Mouse (Mus musculus): ENCODE data around the gene Itga7. TPM values are rescaled to one million over a fixed set of nuclear protein-coding genes. Genes with fewer than 3 reads are reported as not detected.

The Itga7 gene
- 3.4 and 4.9 TPM in 2 replicates for polyA plus RNA-seq (2014; fragmentation: Nextera tagmentation; extraction: Ambion mirVana)

DNA sequence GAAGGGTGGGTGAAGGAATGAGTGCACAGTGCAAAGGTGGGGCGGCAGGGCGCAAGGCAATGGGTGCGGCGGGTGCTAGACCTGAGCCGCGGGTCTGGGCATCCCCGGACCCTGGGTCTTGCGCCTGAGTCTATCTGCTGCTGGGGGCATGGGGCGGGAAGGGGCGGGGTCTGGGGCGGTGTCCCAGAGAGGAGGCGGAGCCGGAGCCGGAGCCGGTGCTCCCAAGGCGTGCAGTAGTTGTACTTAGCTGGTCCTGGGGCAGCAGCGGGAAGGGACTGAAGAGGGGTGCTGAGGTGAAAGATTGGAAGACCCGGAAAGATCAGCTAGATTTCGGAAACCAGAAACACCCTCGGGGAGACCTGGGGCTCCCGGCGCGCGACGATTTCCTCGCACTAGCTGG lies at the start of gene Itga7:
Gene Itga7, plus strand, starts transcription at position 245 of the 400 bp plus-strand sequence.
- H3K36me3 ChIP-seq (ENCODE audit: control insufficient read depth, insufficient read depth, low read length) = no peaks in the 10 kb centered on the region
- ATAC-seq (ENCODE audit: low FRiP score, low TSS enrichment) (peak; percentile 68), DNase-seq (peak; percentile 68)
- peak within 1 kb of the TSS; percentile 44 for H3K9ac ChIP-seq (replicated peaks; ENCODE audit: low read length)
- no peaks in the 10 kb centered on the region for H3K9me3 ChIP-seq (ENCODE audit: control insufficient read depth, low read length)
- H3K4me3 ChIP-seq (replicated peaks; ENCODE audit: low read depth, low read length) = peak within 1 kb of the TSS; percentile 40
- H3K4me2 ChIP-seq (ENCODE audit: low read length) = peak within 1 kb of the TSS; percentile 84
- H3K27me3 ChIP-seq (ENCODE audit: control insufficient read depth, insufficient read depth, low read length) = peaks cover 45% of the 10 kb centered on the region
- under 1% methylated on average over 26 of the region's 26 CpGs for WGBS
- peaks cover 7% of the 10 kb centered on the region for H3K4me1 ChIP-seq (ENCODE audit: control insufficient read depth, insufficient read depth, low read length)
- no peak within 1 kb of the TSS for H3K27ac ChIP-seq (replicated peaks; ENCODE audit: low read depth, low read length)

DNA sequence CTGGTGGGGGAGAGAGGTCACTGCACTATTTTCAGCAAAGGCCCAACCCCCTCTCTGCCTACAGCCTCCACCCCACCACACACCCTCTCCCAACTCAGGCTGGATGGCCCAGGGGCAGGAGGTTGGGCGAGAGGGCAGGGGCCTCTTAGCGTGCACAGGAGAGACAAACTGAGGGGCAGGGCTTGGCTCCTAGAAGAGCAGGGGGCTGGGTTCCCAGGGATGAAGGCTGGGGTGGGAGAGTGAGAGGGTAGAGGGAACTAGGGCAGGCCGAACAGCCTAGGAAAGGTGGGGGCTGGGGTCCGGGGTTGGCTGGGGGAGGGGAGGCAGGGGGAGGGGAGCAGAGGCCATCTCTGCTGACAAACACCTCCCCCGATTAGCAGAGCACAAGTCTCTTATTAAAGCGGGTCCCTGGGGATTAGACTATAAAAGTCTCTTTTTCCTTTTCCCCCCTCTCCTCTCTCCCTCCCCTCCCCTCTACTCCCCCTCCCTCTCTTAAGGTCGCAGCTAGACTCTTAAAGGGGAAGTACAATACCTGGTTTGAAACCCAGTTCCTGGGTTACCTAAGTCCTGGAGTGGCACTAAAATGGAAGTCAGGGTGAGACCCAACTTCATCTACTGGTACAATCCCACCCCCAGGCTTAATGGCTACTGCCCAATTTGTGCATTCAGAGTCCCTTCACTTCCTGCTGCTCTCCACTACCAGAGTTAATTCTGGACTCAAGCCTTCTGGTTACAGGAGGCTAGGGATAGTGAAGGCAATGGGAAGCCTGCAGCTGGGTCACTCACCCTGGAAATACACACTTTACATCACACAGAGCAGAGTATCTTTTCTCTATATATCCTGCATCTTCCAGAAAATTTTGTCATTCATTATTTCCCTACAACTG lies 44.4 kb upstream of the Itga7 start:
- H3K9me3 ChIP-seq (ENCODE audit: control insufficient read depth, low read length) = no peaks in the 10 kb centered on the region
- WGBS = 0% methylated on average over 7 of the region's 7 CpGs
- H3K4me1 ChIP-seq (ENCODE audit: control insufficient read depth, insufficient read depth, low read length) = peaks cover 28% of the 10 kb centered on the region
- DNase-seq (peak; percentile 87), ATAC-seq (ENCODE audit: low FRiP score, low TSS enrichment) (peak; percentile 32; the same call in 1 of the 2 replicates)
- no peaks in the 10 kb centered on the region; the same call in 1 of the 2 replicates for H3K27me3 ChIP-seq (ENCODE audit: control insufficient read depth, insufficient read depth, low read length)
- H3K4me2 ChIP-seq (ENCODE audit: low read length) = peak overlapping the region; percentile 92
- peak overlapping the region; percentile 46; the same call in 1 of the 2 replicates for H3K9ac ChIP-seq (replicated peaks; ENCODE audit: low read length)
- peak overlapping the region; percentile 84 for H3K27ac ChIP-seq (replicated peaks; ENCODE audit: low read depth, low read length)
- peaks cover 30% of the 10 kb centered on the region for H3K36me3 ChIP-seq (ENCODE audit: control insufficient read depth, insufficient read depth, low read length)
- H3K4me3 ChIP-seq (replicated peaks; ENCODE audit: low read depth, low read length) = peak overlapping the region; percentile 64

GRCm38 (mm10) chr10:128889846-128890245 lies 43.8 kb upstream of the Itga7 start:
- ATAC-seq (ENCODE audit: low FRiP score, low TSS enrichment) = no peak
- Histone ChIP-seq H3K9ac (replicated peaks; ENCODE audit: low read length) (peak overlapping the region; percentile 78), H3K27ac (replicated peaks; ENCODE audit: low read depth, low read length) (peak overlapping the region; percentile 84), H3K9me3 (ENCODE audit: control insufficient read depth, low read length) (no peaks in the 10 kb centered on the region), H3K27me3 (ENCODE audit: control insufficient read depth, insufficient read depth, low read length) (no peaks in the 10 kb centered on the region; the same call in 1 of the 2 replicates), H3K4me3 (replicated peaks; ENCODE audit: low read depth, low read length) (peak overlapping the region; percentile 64), H3K36me3 (ENCODE audit: control insufficient read depth, insufficient read depth, low read length) (peaks cover 24% of the 10 kb centered on the region), H3K4me1 (ENCODE audit: control insufficient read depth, insufficient read depth, low read length) (peaks cover 28% of the 10 kb centered on the region), H3K4me2 (ENCODE audit: low read length) (peak overlapping the region; percentile 92)
- 6% methylated on average over 2 of the region's 2 CpGs for WGBS
- DNase-seq = no peak

DNA sequence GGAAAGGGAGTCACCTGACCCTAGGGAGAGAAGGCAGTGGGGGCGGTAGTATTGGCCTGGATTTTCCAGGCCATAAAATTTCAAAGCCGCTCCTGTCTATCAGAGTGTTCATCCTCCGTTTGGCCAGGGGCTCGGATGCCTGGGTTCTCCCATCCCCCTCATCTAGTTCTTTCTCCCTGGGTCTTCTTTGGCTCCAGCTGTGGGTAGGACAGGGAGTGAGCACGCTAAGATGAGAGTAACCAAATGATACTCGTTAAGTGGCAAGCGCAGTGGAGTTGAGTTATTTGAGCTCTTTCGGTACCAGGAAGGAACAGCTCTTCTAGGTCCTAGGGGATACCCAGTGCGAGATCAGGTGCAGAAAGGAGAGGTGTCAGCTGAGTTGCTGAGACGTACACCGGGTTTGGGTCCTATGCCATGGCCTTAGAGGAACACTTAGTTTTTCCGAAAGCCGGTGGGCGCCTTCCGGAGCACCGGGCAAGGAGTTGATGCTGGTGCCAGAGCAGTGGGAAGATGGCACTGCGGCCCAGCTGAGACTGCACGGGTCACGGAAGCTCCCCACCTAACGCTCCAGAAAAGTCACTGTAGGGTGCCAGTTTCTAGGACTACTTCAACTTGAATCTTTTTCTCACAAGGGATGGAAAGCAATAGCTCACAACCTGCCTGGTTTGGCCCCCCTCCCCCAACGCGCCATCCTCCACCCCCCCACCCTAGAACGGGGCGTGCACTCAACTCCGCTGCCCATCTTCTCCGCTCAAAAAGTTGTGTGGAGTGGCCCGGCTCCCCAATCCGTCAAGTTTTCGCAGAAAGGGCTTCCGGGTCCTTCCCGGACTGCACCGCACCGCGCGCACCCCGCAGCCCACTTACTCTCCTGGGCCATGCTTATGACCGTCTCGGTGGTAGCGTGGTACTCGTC lies 43.0 kb upstream of the Itga7 start:
- DNase-seq = peak; percentile 37
- no peaks in the 10 kb centered on the region; the same call in 1 of the 2 replicates for H3K27me3 ChIP-seq (ENCODE audit: control insufficient read depth, insufficient read depth, low read length)
- peak overlapping the region; percentile 78 for H3K9ac ChIP-seq (replicated peaks; ENCODE audit: low read length)
- peak overlapping the region; percentile 96 for H3K27ac ChIP-seq (replicated peaks; ENCODE audit: low read depth, low read length)
- WGBS = under 1% methylated on average over 40 of the region's 40 CpGs
- H3K4me3 ChIP-seq (replicated peaks; ENCODE audit: low read depth, low read length) = peak overlapping the region; percentile 64
- peak overlapping the region; percentile 92 for H3K4me2 ChIP-seq (ENCODE audit: low read length)
- H3K4me1 ChIP-seq (ENCODE audit: control insufficient read depth, insufficient read depth, low read length) = peaks cover 28% of the 10 kb centered on the region
- H3K36me3 ChIP-seq (ENCODE audit: control insufficient read depth, insufficient read depth, low read length) = peaks cover 16% of the 10 kb centered on the region
- H3K9me3 ChIP-seq (ENCODE audit: control insufficient read depth, low read length) = no peaks in the 10 kb centered on the region
- ATAC-seq (ENCODE audit: low FRiP score, low TSS enrichment) = no peak

GRCm38 (mm10) chr10:128891296-128892094 lies 42.1 kb upstream of the Itga7 start, which contains the start of gene Gdf11:
TSS of gene Gdf11 (minus strand) at chr10:128891718.
- peak within 1 kb of the TSS; percentile 64 for H3K4me3 ChIP-seq (replicated peaks; ENCODE audit: low read depth, low read length)
- no peaks in the 10 kb centered on the region for H3K9me3 ChIP-seq (ENCODE audit: control insufficient read depth, low read length)
- peak within 1 kb of the TSS; percentile 92 for H3K4me2 ChIP-seq (ENCODE audit: low read length)
- H3K9ac ChIP-seq (replicated peaks; ENCODE audit: low read length) = peak within 1 kb of the TSS; percentile 78
- peak within 1 kb of the TSS; percentile 96 for H3K27ac ChIP-seq (replicated peaks; ENCODE audit: low read depth, low read length)
- under 1% methylated on average over 52 of the region's 89 CpGs for WGBS
- H3K27me3 ChIP-seq (ENCODE audit: control insufficient read depth, insufficient read depth, low read length) = peaks cover 6% of the 10 kb centered on the region
- DNase-seq (peak; percentile 95), ATAC-seq (ENCODE audit: low FRiP score, low TSS enrichment) (peak; percentile 89)
- peaks cover 28% of the 10 kb centered on the region for H3K4me1 ChIP-seq (ENCODE audit: control insufficient read depth, insufficient read depth, low read length)
- peaks cover 9% of the 10 kb centered on the region; the same call in 1 of the 2 replicates for H3K36me3 ChIP-seq (ENCODE audit: control insufficient read depth, insufficient read depth, low read length)

DNA sequence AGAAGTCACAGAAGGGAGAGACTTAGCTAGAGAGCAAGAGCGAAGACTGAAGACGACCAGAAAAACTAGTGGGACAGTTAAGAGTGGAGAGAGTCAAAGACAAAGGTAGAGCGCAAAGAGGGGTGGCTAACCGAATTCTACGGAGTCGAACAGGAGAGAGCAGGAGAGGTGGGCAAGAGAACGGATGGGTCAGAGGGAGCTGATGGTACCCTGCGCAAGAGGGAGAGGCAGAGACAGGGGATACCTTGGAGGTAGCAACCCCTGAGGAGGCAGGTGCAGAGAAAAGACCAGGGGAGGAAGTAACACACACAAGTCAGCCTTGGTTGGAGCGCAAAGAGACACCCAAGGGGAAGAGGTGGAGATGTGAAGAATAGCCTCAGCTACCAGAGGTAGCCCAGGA lies 41.4 kb upstream of the Itga7 start:
- Histone ChIP-seq H3K27ac (replicated peaks; ENCODE audit: low read depth, low read length) (peak overlapping the region; percentile 96), H3K4me2 (ENCODE audit: low read length) (peak overlapping the region; percentile 92), H3K36me3 (ENCODE audit: control insufficient read depth, insufficient read depth, low read length) (peaks cover 4% of the 10 kb centered on the region; the same call in 1 of the 2 replicates), H3K27me3 (ENCODE audit: control insufficient read depth, insufficient read depth, low read length) (peaks cover 11% of the 10 kb centered on the region), H3K4me1 (ENCODE audit: control insufficient read depth, insufficient read depth, low read length) (peaks cover 28% of the 10 kb centered on the region), H3K9me3 (ENCODE audit: control insufficient read depth, low read length) (no peaks in the 10 kb centered on the region), H3K4me3 (replicated peaks; ENCODE audit: low read depth, low read length) (peak overlapping the region; percentile 64), H3K9ac (replicated peaks; ENCODE audit: low read length) (peak overlapping the region; percentile 78)
- DNase-seq (peak; percentile 62), ATAC-seq (ENCODE audit: low FRiP score, low TSS enrichment) (peak; percentile 1; the same call in 1 of the 2 replicates)
- 1% methylated on average over 9 of the region's 9 CpGs for WGBS

DNA sequence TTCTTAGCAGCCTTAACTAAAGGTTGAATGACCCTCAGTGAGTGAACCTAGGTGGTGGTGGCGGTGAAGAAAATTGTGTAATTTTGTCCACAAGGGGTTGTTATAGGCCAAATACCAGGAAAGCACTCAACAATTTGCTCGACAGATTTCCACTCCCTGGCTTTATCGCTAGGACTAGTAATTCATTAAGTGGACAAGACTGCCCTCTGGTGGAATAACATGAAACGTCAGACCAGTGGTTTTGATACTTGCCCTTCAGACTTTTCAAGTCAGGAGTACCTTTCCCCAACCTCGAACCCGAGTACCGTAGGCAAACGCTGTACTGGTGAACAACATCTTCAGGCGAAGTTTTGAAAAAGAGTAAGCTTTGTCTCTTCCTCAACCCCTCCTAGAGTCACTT lies 38.2 kb upstream of the Itga7 start:
- no peak overlapping the region for H3K27ac ChIP-seq (replicated peaks; ENCODE audit: low read depth, low read length)
- H3K36me3 ChIP-seq (ENCODE audit: control insufficient read depth, insufficient read depth, low read length) = no peaks in the 10 kb centered on the region
- peak; percentile 96 for DNase-seq
- no peak for ATAC-seq (ENCODE audit: low FRiP score, low TSS enrichment)
- no peaks in the 10 kb centered on the region for H3K9me3 ChIP-seq (ENCODE audit: control insufficient read depth, low read length)
- peaks cover 11% of the 10 kb centered on the region for H3K27me3 ChIP-seq (ENCODE audit: control insufficient read depth, insufficient read depth, low read length)
- H3K4me2 ChIP-seq (ENCODE audit: low read length) = peak overlapping the region; percentile 13
- H3K4me1 ChIP-seq (ENCODE audit: control insufficient read depth, insufficient read depth, low read length) = peaks cover 11% of the 10 kb centered on the region
- under 1% methylated on average over 9 of the region's 9 CpGs for WGBS
- no peak overlapping the region for H3K4me3 ChIP-seq (replicated peaks; ENCODE audit: low read depth, low read length)
- H3K9ac ChIP-seq (replicated peaks; ENCODE audit: low read length) = no peak overlapping the region
